Mouse (Mus musculus) layer of hippocampus, postnatal 10 days (tissue): ENCODE results near the gene Olfr849. TPM values are rescaled to one million over a fixed set of nuclear protein-coding genes. Genes with fewer than 3 reads are reported as not detected.

ENCODE experiments used
- DNase-seq, 2 experiments: peaks; one replicate each; pipeline ENCODE4 v3.0.0; 2021; ENCODE audit warnings: low spot score in 2 of 2
- long read RNA-seq: library from polyadenylated mRNA; stranded (forward); transcript quantifications from one replicate; pipeline ENCODE4 v2.0.0, GENCODE M21; 2023
- total RNA-seq, 2 experiments: library from RNA; stranded (reverse); gene quantifications; 2 replicates each; pipeline ENCODE4 v1.2.3; 2021

Gene Olfr849
- not detected for total RNA-seq
- long read RNA-seq = 0 reads

GRCm38 (mm10) chr9:19439966-19440365 lies at the start of gene Olfr849:
Olfr849 (plus strand) TSS chr9:19440266.
- DNase-seq = no peak

- no peak for DNase-seq
These were observed 38.1 kb downstream of the Olfr849 start, which contains the start of gene Olfr850 for GRCm38 (mm10) chr9:19478148-19478547. Olfr850 (minus strand) TSS chr9:19478248.

DNA sequence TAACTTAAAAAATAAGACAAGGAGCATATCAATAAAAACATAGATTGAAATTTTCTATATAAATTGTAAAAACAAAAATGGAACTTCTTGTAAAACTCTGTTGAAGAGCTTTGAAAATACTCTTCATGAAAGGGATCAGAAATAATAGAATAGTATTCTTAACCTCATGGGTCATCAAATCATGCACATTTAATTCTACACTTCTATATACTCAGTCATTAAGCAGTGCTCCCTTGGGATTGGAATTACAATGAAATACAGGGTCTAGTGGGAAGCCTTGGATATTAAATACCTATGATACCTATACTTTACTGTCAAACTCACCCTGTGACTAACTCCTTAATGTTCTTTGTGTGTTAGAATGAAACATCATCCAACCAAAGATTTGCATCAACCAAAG lies 52.9 kb downstream of the Olfr849 start, which contains the start of gene Olfr851:
TSS of gene Olfr851 (plus strand) at position 301 of the 400 bp plus-strand sequence.
- no peak for DNase-seq

Other genes with a start within 250 kb of the Olfr849 start
- not detected for gene Olfr843, start 188.3 kb upstream of the Olfr849 start, total RNA-seq
- not detected for gene Olfr844, start 123.9 kb upstream of the Olfr849 start, total RNA-seq
- gene Olfr845, start 103.8 kb upstream of the Olfr849 start, total RNA-seq = not detected
- not detected for gene Olfr846, start 76.3 kb upstream of the Olfr849 start, total RNA-seq
- gene Olfr847, start 61.6 kb upstream of the Olfr849 start, total RNA-seq = not detected
- not detected for gene Olfr850, start 38.0 kb downstream of the Olfr849 start, total RNA-seq
- not detected for gene Olfr851, start 53.0 kb downstream of the Olfr849 start, total RNA-seq
- not detected for gene Olfr853, start 100.8 kb downstream of the Olfr849 start, total RNA-seq
- gene Olfr854, start 127.1 kb downstream of the Olfr849 start, total RNA-seq = not detected
- not detected for gene Olfr855, start 142.4 kb downstream of the Olfr849 start, total RNA-seq
- 10 to 100 TPM; 22.9 to 24.6 TPM for gene Zfp317, start 181.8 kb downstream of the Olfr849 start, total RNA-seq